Mouse (Mus musculus): ENCODE measurements around the gene Rgs6. TPM values are rescaled to one million over a fixed set of nuclear protein-coding genes. Genes with fewer than 3 reads are reported as not detected.

Gene Rgs6
- total RNA-seq, 2 experiments from 2014 or later, result 0.51 to 1.3 TPM

DNA sequence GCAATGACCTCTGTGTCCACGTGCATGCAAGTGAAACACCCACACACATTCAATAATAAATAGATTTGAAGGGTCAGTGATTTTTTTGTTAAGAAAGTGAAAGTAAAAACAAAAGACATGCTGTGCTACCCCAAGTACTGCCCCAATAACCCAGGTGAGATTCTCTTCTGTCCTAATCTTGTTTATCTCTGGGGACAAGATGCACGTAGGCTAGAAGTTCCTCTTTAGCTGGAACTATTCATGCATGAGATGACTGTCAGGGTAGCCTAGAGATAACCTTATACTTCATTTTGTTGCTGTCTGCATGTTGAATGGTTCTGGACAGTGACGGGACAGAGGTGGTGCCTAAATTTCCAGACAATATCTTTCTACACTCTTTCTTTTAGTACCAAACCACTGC is 155.9 kb downstream of the Rgs6 start:
- no peak for ATAC-seq (replicated peaks; ENCODE audit: low FRiP score, poor library complexity, severe bottlenecking)

DNA sequence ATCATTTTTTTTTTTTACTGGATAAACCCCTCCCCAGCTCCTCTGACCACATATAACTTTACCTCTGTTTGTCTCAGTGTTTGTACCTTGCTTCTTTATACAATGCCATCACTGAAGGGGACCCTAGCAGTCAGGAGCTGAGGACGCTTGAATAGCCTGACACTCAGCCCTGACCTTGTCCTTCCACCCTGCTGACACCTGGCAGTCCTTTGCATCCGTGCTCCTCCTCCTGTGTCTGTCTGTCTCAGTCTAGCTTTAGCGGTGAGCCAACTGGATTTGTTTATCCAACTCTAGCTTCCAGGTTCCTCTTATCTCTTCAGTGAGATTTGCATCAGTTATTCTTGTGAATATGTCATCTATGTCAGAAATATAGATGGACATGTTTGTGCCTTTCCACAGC is 156.7 kb downstream of the Rgs6 start:
- ATAC-seq (replicated peaks; ENCODE audit: low FRiP score, poor library complexity, severe bottlenecking), result no peak

DNA sequence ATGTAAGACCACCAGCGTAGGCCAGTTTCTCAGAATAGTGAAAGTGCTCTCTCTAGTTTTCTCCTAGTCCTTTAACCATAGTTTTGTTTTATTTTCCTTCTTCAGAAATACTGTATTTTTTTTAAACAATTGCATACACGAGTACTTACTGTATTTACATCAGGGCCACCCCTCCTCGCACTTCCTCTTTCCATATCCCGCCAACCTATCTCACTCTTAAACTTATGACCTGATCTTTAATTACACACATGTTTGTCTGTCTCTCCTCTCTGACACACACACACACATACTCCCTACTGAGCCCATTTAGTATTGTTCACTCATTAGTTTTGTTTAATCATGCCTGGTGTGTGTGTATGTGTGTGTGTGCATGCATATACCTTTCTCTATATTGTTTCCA is 159.0 kb downstream of the Rgs6 start:
- no peak for ATAC-seq (replicated peaks; ENCODE audit: low FRiP score, poor library complexity, severe bottlenecking)

DNA sequence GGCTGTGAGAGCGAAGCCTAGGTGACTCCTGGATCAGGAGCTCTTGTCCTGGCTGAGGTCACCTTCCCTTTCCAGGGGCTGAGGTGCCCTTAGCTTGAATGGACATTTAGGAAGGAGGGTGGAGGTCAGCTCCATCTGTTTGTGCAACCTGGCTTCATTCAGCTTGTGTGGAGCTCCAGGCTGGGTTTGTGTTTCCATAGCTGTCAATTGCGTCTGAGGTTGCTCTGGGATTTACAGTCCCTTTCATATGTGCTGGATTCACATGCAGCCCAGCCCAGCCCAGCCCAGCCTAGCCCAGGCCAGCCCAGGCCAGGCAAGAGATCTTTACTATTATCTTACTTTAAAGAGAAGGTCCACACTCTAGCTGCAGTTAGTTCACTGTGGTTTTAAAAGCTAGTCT is 163.8 kb downstream of the Rgs6 start:
- ATAC-seq (replicated peaks; ENCODE audit: low FRiP score, poor library complexity, severe bottlenecking), result no peak

DNA sequence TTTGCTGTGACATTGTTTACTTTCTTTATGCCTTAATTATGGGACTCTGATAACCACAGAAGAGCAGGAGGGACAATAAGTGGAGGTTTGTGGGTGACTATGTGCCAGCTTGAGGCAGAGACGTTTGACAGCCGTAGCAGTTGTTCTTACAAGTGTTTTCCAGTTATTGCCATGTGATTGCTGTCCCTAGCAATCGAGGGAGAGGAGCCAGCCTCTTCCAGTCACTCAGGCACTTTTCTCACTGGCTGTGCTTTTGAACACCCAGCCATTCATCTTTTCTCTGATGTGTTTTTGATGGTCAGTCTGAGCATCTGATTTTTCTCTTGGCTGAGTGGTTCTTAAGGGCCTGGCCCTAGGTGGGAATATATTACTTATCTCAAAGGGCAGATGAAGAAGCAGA is 166.4 kb downstream of the Rgs6 start:
- ATAC-seq (replicated peaks; ENCODE audit: low FRiP score, poor library complexity, severe bottlenecking), result no peak

DNA sequence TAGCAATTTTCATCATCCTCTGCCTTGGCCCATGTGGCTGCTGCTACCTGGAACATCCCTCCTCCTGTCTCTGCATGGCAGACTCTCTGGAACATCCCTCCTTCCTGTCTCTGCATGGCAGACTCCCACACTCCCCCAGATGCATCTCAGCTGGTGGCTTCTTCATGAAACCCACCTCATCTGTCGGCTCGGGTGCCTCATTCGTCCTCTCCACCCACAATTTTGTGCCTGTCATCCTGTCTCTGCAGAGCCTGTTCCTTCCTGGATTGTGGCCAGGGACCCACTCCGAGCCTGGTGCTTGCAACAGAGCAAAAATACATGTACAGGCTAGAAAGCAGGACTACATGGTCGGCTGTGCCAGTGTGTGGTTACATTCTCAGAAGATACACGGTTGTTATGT is 168.7 kb downstream of the Rgs6 start:
- ATAC-seq (replicated peaks; ENCODE audit: low FRiP score, poor library complexity, severe bottlenecking), result no peak

DNA sequence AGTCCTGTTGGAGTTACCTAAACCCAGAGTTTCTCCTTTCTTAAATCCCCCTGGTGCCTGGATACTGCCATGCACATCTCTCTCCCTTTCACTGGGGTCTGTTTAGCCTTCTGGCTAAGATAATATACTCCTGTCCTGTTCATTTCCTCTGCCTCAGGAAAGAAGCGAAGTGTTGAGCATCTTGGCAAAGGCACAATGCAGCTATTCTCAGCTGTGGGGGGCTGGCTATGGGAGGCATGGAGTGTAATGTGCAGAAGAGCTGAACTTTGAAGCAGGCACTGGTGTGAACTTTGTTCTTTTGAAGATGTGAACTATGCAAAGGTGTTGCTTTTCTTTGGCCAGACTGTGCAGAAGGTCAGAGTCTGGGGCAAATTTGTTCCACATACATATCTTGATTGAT is 169.3 kb downstream of the Rgs6 start:
- no peak for ATAC-seq (replicated peaks; ENCODE audit: low FRiP score, poor library complexity, severe bottlenecking)

DNA sequence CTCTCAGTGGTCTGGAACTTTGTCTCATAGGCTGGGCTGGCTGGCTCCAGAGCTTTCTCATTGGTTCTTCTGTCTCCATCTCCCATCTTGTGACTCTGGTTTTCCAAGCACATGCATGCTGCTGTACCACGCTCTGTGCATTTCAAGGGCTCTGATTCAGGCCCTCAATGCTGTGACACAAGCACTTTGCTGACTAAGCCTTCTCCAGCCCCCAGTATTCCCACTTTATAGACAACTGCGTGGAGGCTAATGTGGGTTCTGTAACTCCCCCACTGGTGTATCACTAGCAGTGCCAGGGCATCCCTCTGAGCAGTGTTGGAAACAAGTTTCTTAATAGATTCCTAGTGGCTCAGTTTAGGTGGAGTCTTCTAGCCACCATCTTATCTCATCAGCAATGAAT is 174.0 kb downstream of the Rgs6 start:
- no peak for ATAC-seq (replicated peaks; ENCODE audit: low FRiP score, poor library complexity, severe bottlenecking)

DNA sequence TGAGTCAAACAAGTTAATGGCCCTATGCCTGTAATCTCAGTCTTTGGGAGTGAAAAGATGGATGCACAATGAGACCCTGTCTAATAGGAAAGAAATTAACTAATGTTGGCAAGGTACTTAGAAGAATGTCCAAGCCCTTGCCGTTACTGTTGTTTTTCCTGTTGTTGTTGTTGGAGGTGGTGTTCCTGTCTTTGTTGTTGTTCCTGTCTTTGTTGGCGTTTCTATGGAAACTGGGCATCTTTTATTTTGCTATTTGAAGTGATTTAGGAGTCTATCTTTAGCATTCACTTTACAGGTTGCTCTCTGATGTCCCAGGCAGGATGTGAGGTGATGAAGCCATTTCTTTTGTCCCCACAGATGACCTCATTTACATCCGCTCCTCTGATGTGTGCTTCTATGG is 180.6 kb downstream of the Rgs6 start:
- no peak for ATAC-seq (replicated peaks; ENCODE audit: low FRiP score, poor library complexity, severe bottlenecking)

DNA sequence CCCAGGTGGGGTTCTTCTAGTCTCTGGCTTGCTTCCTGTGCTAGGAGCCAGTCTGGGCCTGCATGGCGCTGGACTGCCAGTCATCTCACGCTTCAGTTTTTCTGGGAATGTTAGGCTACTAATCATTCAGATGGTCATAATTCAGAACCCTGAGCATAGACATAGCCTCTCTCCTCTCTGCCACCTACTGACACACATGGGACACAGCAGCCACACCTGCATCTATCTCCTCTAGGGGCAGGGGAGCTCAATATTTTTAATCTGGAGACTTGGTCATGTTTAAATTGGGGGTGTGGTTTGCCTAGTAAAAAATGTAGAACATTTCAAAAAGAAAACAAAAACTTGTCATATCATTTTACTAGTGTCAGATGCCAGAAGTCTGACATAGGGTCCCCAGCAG is 184.1 kb downstream of the Rgs6 start:
- no peak for ATAC-seq (replicated peaks; ENCODE audit: low FRiP score, poor library complexity, severe bottlenecking)

DNA sequence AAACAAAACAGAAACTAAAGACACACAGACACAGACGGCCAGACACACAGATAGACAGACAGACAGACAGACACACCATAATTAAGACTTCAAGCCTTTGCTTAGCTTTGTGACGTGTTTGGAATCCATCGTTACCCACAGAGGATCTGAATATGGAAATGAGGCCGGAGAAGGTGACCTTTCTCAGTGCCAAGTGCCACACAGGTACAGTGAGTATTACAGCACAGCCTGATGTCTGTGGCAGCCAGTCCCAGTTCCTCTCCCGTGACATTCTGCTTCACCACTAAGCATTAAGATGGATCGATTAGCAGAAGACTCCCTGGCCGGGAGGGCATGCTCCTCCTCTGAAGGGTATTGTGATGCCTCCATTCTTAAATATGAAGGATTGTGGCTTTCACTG is 186.5 kb downstream of the Rgs6 start:
- no peak for ATAC-seq (replicated peaks; ENCODE audit: low FRiP score, poor library complexity, severe bottlenecking)

DNA sequence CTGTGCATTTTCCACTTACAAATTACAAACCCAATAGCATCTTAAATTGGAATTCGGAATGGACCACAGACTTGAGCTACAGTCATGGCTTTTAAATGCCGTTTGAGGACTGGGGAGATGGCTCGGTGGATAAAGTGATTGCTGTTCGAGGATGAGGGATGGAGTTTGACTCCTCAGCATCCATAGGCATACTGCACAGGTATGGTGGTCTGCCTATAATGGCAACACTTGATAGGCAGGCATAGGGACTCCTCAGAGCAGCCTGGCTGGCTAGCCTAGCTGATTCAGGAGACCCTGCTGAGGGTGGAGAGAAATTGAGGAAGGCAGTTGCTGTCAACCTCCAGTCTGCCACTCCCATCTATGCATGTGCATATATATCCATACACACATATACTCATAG is 188.6 kb downstream of the Rgs6 start:
- ATAC-seq (replicated peaks; ENCODE audit: low FRiP score, poor library complexity, severe bottlenecking), result no peak

DNA sequence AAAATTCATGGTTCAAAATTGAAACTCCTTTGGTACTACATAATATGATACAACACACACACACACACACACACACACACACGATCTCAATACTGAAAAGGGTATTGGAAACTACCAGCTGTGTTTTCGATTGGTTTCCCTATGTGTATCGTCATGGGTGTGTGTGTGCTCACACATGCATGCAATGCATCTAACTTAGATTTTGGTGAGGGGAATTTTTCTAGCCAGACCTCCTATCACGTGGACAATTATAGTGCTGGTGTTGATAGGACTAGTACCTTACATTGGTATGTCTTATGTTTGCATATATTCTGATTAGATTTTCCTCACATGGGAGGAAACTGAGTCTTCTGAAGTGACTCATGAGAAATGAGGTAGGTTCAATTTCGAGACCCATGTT is 192.8 kb downstream of the Rgs6 start:
- no peak for ATAC-seq (replicated peaks; ENCODE audit: low FRiP score, poor library complexity, severe bottlenecking)

DNA sequence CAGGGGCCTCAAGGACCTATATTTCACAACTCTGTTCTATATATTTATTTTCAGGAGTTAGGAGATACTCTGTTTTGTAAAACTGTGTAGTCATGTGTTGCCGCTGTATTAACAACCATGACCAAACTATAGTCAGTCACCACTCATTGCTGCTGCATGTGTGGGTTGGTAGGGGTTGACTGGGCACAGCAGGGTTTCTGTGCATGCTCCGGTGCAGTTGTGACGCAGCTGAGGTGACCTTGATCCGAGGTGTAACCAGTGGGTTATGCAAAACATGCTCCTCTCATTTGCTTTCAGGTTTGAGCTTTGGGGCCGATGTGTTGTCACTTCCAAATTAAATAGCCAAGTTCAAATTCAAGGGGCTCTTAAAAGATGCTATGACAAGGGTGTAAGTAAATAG is 193.3 kb downstream of the Rgs6 start:
- no peak for ATAC-seq (replicated peaks; ENCODE audit: low FRiP score, poor library complexity, severe bottlenecking)

DNA sequence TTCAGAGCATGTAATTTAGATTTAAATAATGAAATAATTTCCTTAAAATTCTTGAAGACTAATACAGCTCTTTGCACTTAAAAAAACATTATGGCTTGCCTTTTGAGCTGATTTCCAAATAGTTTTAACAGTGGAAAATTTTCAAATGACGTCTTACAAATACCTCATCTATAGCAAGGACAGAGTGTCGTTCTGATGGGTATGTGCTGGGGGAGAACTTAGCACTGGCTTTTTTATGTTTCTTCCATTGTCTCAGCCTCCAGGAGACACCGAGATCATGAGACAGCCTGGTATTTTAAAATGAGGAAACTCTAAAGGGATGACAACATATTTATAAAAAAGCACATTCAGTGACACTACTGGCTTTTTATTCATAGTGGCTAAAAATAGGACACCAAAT is 204.0 kb downstream of the Rgs6 start:
- ATAC-seq (replicated peaks; ENCODE audit: low FRiP score, poor library complexity, severe bottlenecking), result no peak

DNA sequence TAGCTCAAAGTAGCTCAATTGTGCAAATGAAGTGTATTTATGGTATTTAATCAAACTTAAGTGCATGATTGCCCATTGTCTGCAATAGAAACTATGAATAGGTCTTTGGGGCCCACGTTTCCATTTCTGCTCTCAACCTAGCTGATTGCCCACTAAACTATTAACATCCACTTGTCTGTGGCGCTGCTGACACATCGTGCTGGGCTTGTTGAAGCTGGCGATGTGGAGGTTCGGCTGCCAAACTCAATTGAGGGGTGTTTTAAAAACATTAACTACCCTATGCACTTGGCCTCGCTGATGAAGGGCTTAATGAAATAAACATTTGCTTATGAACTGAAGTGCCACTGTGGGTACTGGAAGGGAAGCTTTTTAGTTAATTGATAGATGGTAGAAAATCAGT is 211.8 kb downstream of the Rgs6 start:
- ATAC-seq (replicated peaks; ENCODE audit: low FRiP score, poor library complexity, severe bottlenecking), result no peak

DNA sequence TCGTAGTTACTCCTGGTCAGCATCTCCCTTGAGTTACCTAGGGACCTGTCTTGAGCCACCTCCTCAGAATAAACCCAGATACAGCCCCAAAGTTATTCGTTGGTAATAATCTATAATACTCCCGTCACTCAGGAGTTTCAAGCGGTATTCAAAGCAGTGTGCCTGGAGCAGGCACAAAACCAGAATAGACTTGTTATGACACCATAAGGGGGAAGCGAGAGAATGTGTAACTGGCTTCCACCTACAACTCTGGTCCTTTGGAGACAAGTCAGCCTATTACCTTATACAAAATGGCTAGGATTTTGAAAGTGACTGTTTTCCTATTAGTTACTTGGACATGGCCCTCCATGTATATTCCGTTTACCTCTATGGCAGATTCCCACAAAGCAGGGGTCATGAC is 213.6 kb downstream of the Rgs6 start:
- ATAC-seq (replicated peaks; ENCODE audit: low FRiP score, poor library complexity, severe bottlenecking), result no peak

DNA sequence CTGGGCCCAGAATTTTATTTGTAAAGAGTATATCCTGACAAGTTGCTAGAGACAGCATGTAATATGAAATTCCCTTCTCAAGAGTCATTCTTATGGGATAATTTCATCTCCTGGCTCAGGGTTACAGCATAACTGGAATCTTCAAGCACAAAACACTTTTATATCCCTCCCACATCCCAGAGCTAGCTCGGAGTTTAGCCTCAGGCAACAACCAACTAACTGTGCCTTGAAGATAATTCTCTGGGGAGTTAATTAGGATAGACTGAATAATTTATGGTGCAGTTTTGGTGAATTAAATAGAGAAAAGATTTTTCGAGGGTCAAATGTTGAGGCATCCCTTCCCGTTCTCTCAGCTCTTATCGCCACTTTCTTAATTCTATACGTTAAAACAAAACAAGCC is 214.6 kb downstream of the Rgs6 start:
- no peak for ATAC-seq (replicated peaks; ENCODE audit: low FRiP score, poor library complexity, severe bottlenecking)

DNA sequence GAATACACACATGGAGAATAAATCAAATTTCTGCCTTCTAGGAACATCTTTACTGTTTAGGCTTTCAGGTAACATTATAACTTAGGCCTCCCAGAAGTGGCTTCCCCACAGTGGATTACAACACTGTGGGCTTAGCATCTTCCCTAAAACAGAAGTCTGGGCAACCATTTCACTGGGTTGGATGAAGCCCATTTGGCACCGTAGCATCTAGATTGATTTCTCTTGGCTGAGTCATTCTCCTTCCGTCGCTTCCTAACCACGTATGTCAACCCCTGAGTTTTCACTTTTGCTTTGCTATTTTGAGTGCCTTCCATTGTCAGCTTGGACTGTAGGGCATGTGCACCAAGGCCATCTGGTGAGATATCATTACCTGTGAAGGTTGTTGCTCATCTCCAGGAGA is 217.1 kb downstream of the Rgs6 start:
- no peak for ATAC-seq (replicated peaks; ENCODE audit: low FRiP score, poor library complexity, severe bottlenecking)

DNA sequence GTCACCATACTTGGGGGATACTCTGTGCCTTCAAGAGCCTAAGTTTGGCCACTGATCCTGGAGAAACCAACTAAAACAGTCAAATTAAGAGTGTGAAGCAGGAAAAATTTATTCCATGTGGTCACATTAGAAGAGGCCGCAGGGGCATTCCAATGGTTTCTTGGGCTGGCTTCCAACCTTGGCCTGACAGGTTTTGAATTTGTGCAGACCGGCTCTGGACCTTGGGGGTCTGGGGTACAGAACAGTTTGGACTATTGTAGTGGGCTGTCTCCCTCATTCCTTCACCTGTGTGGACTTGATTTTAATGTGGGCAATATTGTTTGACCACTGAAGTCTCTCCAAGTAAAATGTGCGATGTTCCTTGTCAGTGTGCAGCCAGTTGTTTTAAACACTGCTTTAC is 222.5 kb downstream of the Rgs6 start:
- ATAC-seq (replicated peaks; ENCODE audit: low FRiP score, poor library complexity, severe bottlenecking), result no peak

DNA sequence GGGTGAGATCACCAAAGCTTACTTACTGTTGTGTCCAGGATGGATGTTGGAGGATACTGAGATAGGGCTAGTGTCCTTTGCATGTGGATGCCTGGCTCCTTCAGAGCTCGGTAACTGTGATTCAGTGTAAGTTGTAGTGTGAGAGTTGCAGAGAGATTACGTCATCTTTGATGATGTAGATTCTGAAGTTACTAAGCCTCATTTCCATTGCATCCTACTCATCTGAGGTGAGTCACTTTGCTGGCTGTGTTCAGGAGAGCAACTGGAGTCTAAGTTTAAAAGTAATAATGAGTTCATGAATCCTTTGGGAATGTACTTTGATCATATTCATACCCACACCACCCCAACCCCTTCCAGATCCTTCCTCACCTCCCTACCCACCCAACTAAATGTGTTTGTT is 227.9 kb downstream of the Rgs6 start:
- ATAC-seq (replicated peaks; ENCODE audit: low FRiP score, poor library complexity, severe bottlenecking), result no peak

DNA sequence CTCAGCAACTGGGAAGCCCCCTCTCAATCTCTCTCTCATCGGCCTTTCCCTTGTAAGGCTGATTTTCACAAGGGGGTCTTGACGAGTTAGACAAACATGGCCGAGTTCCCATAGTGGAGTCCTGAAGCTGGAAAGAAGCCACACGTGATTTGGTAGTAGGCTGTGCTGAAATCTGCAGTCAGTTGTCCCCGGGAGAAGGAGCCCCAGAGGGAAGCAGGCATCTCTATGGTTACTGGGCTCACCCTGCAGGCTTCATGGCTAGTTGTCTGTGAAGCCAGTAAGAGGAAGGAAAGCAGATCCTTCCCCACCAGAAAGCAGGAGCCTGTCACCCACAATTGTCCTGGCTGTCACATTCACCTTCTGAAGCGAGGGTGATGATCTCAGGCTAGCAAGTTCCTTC is 231.2 kb downstream of the Rgs6 start:
- no peak for ATAC-seq (replicated peaks; ENCODE audit: low FRiP score, poor library complexity, severe bottlenecking)

DNA sequence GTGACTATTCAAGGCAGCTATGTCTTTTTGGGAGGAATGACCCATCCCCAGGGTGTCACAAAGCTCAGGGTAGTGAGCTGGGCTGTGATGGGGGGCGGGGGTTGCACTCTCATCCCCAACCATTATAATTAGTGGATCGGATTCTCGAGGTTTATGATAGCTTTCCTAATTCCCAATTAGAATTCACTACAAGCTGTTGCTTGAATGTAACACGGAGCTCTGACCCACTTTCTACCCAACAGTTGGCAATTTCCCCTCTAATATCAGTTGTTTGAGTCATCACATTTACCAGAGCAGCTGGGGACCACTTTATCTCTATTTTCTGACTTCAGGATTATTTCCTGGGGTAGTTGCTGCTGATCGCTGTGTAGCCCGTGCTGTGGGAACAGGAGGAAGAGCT is 231.9 kb downstream of the Rgs6 start:
- ATAC-seq (replicated peaks; ENCODE audit: low FRiP score, poor library complexity, severe bottlenecking), result no peak

Data from erythroblast, adult 5-6 weeks (primary cell).